Mouse (Mus musculus): ENCODE results near the gene Mboat1. TPM values are rescaled to one million over a fixed set of nuclear protein-coding genes. Genes with fewer than 3 reads are reported as not detected.

Gene Mboat1
- total and polyA plus RNA-seq, 2 experiments from 2014 or later: 3.5 to 3.8 TPM

DNA sequence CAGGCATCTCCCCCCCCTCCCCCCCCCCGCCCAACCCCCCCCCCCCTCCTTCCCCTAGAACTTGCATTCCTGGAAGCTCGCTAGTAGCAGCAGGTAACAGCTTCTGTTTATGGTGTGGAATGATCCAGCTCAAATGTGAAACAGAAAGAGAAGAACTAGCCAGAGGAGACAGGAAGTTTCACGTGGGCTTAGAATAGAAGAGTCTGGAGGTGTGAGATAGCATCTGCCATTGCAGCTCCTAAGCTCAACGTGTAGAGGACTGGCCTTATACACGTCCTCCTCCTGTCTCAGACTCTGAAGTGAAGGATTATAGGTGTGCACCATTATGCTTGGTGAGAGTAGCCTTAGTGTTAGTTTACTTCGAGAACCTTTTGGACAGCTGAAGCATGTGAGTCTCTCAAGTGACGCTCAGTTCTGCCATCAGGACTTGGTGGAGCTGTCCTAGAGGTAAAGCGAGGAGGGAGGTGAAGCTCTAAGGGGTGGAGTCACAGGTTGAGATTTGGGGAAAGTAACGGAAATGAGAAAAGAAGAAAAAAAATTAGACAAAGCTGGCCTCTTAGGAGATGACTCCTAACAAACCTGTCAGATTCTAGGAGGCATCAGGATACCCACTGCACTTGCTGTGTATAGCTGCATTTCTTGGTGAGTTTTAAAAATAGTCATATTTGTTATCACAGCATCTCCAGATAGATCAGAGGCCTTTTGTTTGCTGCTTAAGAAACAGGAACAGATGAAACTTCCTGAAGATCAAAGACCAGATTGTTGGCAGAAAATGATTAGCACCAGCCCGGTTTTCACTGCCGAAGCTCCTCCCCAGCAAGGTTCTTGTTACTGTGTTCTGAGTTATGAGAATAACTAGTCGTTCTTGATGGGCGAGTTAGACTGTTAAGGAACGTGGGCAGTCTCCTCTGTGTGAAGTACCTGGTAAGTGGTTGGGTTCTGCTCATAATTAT is 30.1 kb downstream of the Mboat1 start:
- Histone ChIP-seq H3K4me1 (ENCODE audit: insufficient read depth) (no peaks in the 10 kb centered on the region), H3K4me2 (ENCODE audit: low read depth) (no peak overlapping the region), H3K27ac (ENCODE audit: low read depth, low read length) (no peak overlapping the region), H3K36me3 (ENCODE audit: insufficient read depth) (no peaks in the 10 kb centered on the region), H3K9me3 (ENCODE audit: low read length) (no peaks in the 10 kb centered on the region), H3K4me3 (ENCODE audit: low read depth, low read length) (no peak overlapping the region), H3K9ac (no peak overlapping the region), H3K27me3 (ENCODE audit: insufficient read depth, low read length) (no peaks in the 10 kb centered on the region)
- ATAC-seq (no peak), DNase-seq (no peak)
- WGBS: 70% methylated on average over 14 of the region's 14 CpGs
- TF ChIP-seq CTCF (IDR thresholded peaks at IDR 0.05; ENCODE audit: low read depth): no peak

DNA sequence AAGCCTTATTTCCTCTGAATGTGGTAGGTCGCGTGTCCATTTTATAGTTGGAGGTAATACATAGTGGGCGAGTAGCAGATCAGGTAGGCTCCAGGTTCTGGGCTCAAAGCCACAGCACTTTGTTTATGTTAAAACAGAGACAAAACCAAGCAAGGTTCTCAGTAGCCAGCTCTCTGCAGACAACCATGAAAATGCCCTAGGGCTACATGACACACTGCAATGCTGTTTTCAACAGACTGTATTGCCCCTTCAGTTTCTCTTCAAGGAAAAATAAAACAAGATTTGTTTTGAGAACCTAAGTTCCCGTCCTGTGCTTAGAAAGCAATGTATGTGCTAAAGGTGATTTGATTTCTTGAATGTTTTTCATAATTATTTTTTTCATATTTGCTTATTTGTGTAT is 31.2 kb downstream of the Mboat1 start:
- H3K27ac ChIP-seq (ENCODE audit: low read depth, low read length): no peak overlapping the region
- ATAC-seq: no peak
- H3K4me1 ChIP-seq (ENCODE audit: insufficient read depth): no peaks in the 10 kb centered on the region
- H3K9me3 ChIP-seq (ENCODE audit: low read length): no peaks in the 10 kb centered on the region
- TF ChIP-seq CTCF (IDR thresholded peaks at IDR 0.05; ENCODE audit: low read depth): no peak
- no peak overlapping the region for H3K9ac ChIP-seq
- no peak overlapping the region for H3K4me2 ChIP-seq (ENCODE audit: low read depth)
- WGBS: 82% methylated on average over 4 of the region's 4 CpGs
- no peaks in the 10 kb centered on the region for H3K27me3 ChIP-seq (ENCODE audit: insufficient read depth, low read length)
- no peaks in the 10 kb centered on the region for H3K36me3 ChIP-seq (ENCODE audit: insufficient read depth)
- H3K4me3 ChIP-seq (ENCODE audit: low read depth, low read length): no peak overlapping the region
- DNase-seq: no peak

GRCm38 (mm10) chr13:30168803-30169202 is 32.5 kb downstream of the Mboat1 start:
- H3K9ac ChIP-seq: no peak overlapping the region
- no peak for TF ChIP-seq CTCF (IDR thresholded peaks at IDR 0.05; ENCODE audit: low read depth)
- DNase-seq (no peak), ATAC-seq (no peak)
- H3K4me3 ChIP-seq (ENCODE audit: low read depth, low read length): no peak overlapping the region
- H3K4me2 ChIP-seq (ENCODE audit: low read depth): no peak overlapping the region
- no peaks in the 10 kb centered on the region for H3K27me3 ChIP-seq (ENCODE audit: insufficient read depth, low read length)
- 73% methylated on average over 4 of the region's 4 CpGs for WGBS
- H3K36me3 ChIP-seq (ENCODE audit: insufficient read depth): no peaks in the 10 kb centered on the region
- H3K27ac ChIP-seq (ENCODE audit: low read depth, low read length): no peak overlapping the region
- H3K4me1 ChIP-seq (ENCODE audit: insufficient read depth): no peaks in the 10 kb centered on the region
- H3K9me3 ChIP-seq (ENCODE audit: low read length): no peaks in the 10 kb centered on the region

DNA sequence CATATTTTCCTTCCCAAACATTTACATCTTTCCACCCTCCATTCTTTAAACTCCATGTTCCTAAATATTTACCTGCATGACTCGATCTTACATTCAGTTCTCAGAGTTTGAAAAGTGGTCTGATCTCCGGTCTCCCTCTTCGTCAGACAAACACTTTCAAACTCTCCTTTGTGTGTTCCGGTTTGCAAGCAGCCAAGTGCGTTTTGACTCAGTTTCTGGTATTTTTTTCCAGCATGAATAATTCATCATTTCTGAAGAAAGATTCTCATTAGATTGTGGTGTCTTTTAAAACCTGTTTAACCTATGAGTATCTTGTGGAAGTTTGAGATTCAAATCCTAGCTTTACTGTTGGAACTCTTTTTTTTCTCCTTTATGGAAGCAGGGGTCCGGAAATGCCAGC is 33.8 kb downstream of the Mboat1 start:
- Histone ChIP-seq H3K27ac (ENCODE audit: low read depth, low read length) (no peak overlapping the region), H3K4me3 (ENCODE audit: low read depth, low read length) (no peak overlapping the region), H3K9me3 (ENCODE audit: low read length) (no peaks in the 10 kb centered on the region), H3K4me2 (ENCODE audit: low read depth) (no peak overlapping the region), H3K36me3 (ENCODE audit: insufficient read depth) (no peaks in the 10 kb centered on the region), H3K9ac (no peak overlapping the region), H3K4me1 (ENCODE audit: insufficient read depth) (no peaks in the 10 kb centered on the region), H3K27me3 (ENCODE audit: insufficient read depth, low read length) (no peaks in the 10 kb centered on the region)
- WGBS: 57% methylated on average over 6 of the region's 6 CpGs
- ATAC-seq (no peak), DNase-seq (no peak)
- TF ChIP-seq CTCF (IDR thresholded peaks at IDR 0.05; ENCODE audit: low read depth): no peak

DNA sequence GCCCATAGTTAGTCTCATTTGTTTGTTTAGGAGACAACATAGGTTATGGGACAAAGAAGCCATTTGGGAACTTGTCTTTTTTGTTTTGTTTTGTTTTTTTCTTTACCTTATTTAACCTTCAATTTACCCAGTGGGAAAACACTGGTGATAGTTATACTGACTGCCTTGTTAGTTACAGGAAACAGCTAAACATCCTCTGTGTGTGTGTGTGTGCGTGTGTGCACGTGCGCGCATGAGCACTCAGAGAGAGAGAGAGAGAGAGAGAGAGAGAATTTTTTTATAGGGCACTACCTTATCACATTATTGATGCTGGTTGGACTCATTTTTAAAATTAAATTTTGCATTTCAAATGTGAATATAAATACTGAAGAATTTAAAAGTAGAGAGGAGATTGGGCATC is 38.3 kb downstream of the Mboat1 start:
- Histone ChIP-seq H3K4me1 (ENCODE audit: insufficient read depth) (no peaks in the 10 kb centered on the region), H3K4me2 (ENCODE audit: low read depth) (no peak overlapping the region), H3K9me3 (ENCODE audit: low read length) (no peaks in the 10 kb centered on the region), H3K27ac (ENCODE audit: low read depth, low read length) (no peak overlapping the region), H3K9ac (no peak overlapping the region), H3K36me3 (ENCODE audit: insufficient read depth) (no peaks in the 10 kb centered on the region), H3K27me3 (ENCODE audit: insufficient read depth, low read length) (no peaks in the 10 kb centered on the region), H3K4me3 (ENCODE audit: low read depth, low read length) (no peak overlapping the region)
- 91% methylated on average over 4 of the region's 4 CpGs for WGBS
- DNase-seq: no peak
- no peak for ATAC-seq
- TF ChIP-seq CTCF (IDR thresholded peaks at IDR 0.05; ENCODE audit: low read depth): no peak

DNA sequence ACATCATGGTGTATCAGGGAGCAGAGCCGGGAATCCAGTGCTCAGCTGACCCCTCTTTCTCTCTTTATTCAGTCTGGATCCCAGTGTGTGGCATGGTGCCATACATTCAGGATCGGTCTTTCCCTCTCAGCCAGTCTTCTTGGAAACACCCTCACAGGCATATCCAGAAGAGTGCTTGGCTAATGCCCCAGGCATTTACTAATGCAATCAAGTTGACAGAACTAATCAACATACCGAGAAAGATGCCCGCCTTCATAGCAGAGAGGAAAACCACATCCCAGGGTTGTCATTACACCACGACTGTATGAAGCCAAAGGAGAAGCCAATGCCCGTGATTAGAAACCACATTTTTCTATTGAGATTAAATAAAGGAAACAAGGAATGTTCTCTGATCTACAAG is 41.1 kb downstream of the Mboat1 start:
- no peak overlapping the region for H3K27ac ChIP-seq (ENCODE audit: low read depth, low read length)
- no peak overlapping the region for H3K9ac ChIP-seq
- ATAC-seq (no peak), DNase-seq (no peak)
- no peaks in the 10 kb centered on the region for H3K27me3 ChIP-seq (ENCODE audit: insufficient read depth, low read length)
- H3K9me3 ChIP-seq (ENCODE audit: low read length): no peaks in the 10 kb centered on the region
- no peak for TF ChIP-seq CTCF (IDR thresholded peaks at IDR 0.05; ENCODE audit: low read depth)
- H3K4me3 ChIP-seq (ENCODE audit: low read depth, low read length): no peak overlapping the region
- H3K36me3 ChIP-seq (ENCODE audit: insufficient read depth): no peaks in the 10 kb centered on the region
- H3K4me2 ChIP-seq (ENCODE audit: low read depth): no peak overlapping the region
- WGBS: 51% methylated on average over 6 of the region's 6 CpGs
- H3K4me1 ChIP-seq (ENCODE audit: insufficient read depth): no peaks in the 10 kb centered on the region

DNA sequence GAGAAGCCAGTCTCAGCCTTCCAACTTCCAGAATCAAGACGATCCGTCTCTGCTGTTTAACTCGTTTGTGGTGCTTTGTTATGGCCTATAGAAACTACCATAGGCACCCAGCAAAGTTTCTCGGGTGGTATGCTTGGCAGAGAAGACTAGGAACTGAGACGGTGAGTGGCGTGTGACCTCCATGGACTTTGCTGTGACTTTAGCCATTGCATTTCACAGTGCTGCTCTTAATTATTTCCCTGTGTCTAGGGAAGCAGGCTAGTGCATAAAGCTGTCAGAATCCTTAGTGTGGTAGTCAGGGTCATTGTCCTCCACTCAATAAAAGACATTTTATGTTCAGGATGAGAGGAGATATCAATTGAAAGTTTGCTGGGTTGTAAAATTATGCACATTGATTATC is 49.3 kb downstream of the Mboat1 start:
- H3K27ac ChIP-seq (ENCODE audit: low read depth, low read length): no peak overlapping the region

More for the DNA sequence above, 49.3 kb downstream of the Mboat1 start:
- H3K9ac ChIP-seq: no peak overlapping the region
- H3K9me3 ChIP-seq (ENCODE audit: low read length): no peaks in the 10 kb centered on the region
- H3K4me3 ChIP-seq (ENCODE audit: low read depth, low read length): no peak overlapping the region
- 45% methylated on average over 6 of the region's 6 CpGs for WGBS
- no peaks in the 10 kb centered on the region for H3K27me3 ChIP-seq (ENCODE audit: insufficient read depth, low read length)
- no peak overlapping the region for H3K4me2 ChIP-seq (ENCODE audit: low read depth)
- no peak for TF ChIP-seq CTCF (IDR thresholded peaks at IDR 0.05; ENCODE audit: low read depth)
- H3K36me3 ChIP-seq (ENCODE audit: insufficient read depth): no peaks in the 10 kb centered on the region
- ATAC-seq (no peak), DNase-seq (no peak)
- H3K4me1 ChIP-seq (ENCODE audit: insufficient read depth): peaks cover 7% of the 10 kb centered on the region; the same call in 1 of the 2 replicates
